ENCODE assay signal across 23 mouse cellular contexts in genomic region chr2:168939941-168940340, GRCm38 (mm10).
"Had no signal": no experiment of that assay in that cellular context is flagged by ENCODE, and none has a peak within 500 bp of the region (broad histone marks: within the 10 kb centered on the region; RNA-seq: fewer than 3 reads in every experiment).

No protein-coding gene starts in this region.

- H3K27me3 ChIP-seq: kidney, embryonic 15.5 days; limb, embryonic 13.5 days; liver, embryonic 12.5 days; liver, embryonic 15.5 days; lung, embryonic 15.5 days; megakaryocyte, embryonic 14.5 days; midbrain, embryonic 13.5 days; neural tube, embryonic 13.5 days; stomach, embryonic 15.5 days had no signal

- H3K4me2 ChIP-seq: kidney, embryonic 15.5 days; limb, embryonic 13.5 days; liver, embryonic 12.5 days; liver, embryonic 15.5 days; lung, embryonic 15.5 days; midbrain, embryonic 13.5 days; neural tube, embryonic 13.5 days; stomach, embryonic 15.5 days had no signal

- H3K9ac ChIP-seq: kidney, embryonic 15.5 days; limb, embryonic 13.5 days; liver, embryonic 12.5 days; liver, embryonic 15.5 days; lung, embryonic 15.5 days; midbrain, embryonic 13.5 days; neural tube, embryonic 13.5 days; stomach, embryonic 15.5 days had no signal

- H3K4me1 ChIP-seq: kidney, embryonic 15.5 days; limb, embryonic 10.5 days; limb, embryonic 13.5 days; liver, embryonic 12.5 days; liver, embryonic 15.5 days; lung, embryonic 15.5 days; megakaryocyte, embryonic 14.5 days; midbrain, embryonic 10.5 days; midbrain, embryonic 13.5 days; neural tube, embryonic 13.5 days; stomach, embryonic 15.5 days had no signal

- ATAC-seq: liver, embryonic 12.5 days; midbrain, embryonic 13.5 days; midbrain, embryonic 16.5 days had no signal

- DNase-seq: kidney, postnatal 10 days; kidney, postnatal 36 days; liver; lung, adult 18-20 months; lung, postnatal 10 days; lung, postnatal 36 days; retina, postnatal 1 day; right cerebral cortex, postnatal 25 days; spleen, adult 18-20 months; thymus, postnatal 25 days had no signal

- H3K4me3 ChIP-seq: kidney, embryonic 15.5 days; limb, embryonic 10.5 days; limb, embryonic 13.5 days; liver, embryonic 12.5 days; liver, embryonic 15.5 days; lung, embryonic 15.5 days; megakaryocyte, embryonic 14.5 days; midbrain, embryonic 10.5 days; midbrain, embryonic 13.5 days; myocyte; neural tube, embryonic 13.5 days; stomach, embryonic 15.5 days had no signal

- H3K27ac ChIP-seq: kidney, embryonic 15.5 days; limb, embryonic 10.5 days; limb, embryonic 13.5 days; liver, embryonic 12.5 days; liver, embryonic 15.5 days; lung, embryonic 15.5 days; midbrain, embryonic 10.5 days; midbrain, embryonic 13.5 days; stomach, embryonic 15.5 days had no signal

- H3K9me3 ChIP-seq: kidney, embryonic 15.5 days; limb, embryonic 10.5 days; limb, embryonic 13.5 days; liver, embryonic 12.5 days; liver, embryonic 15.5 days; lung, embryonic 15.5 days; megakaryocyte, embryonic 14.5 days; midbrain, embryonic 10.5 days; midbrain, embryonic 13.5 days; neural tube, embryonic 13.5 days; stomach, embryonic 15.5 days had no signal
